Mouse (Mus musculus) mouse embryonic stem cell (cell line): Measurements from ENCODE around the gene Lpcat1.

Source experiments
- in situ Hi-C, 2 experiments: fragments of 300-500 bp; cut with MboI; formaldehyde crosslinking; loops; 1 replicate in 1 of 2; 3 replicates in 1 of 2; pipeline ENCODE4 v1.14.3; 2019 to 2020; ENCODE audit warnings: low sequenced_read_pairs in 2 of 2, low pct_unique_long_range_greater_than_20kb in 1 of 2, mixed read lengths in 1 of 2; ENCODE audit not compliant: unreplicated experiment in 1 of 2

The Lpcat1 gene

GRCm38 (mm10) chr13:73443093-73443821 is 23.7 kb upstream of the Lpcat1 start:
- in situ Hi-C loops: no loop called here

GRCm38 (mm10) chr13:73445087-73445486 is 21.9 kb upstream of the Lpcat1 start:
- in situ Hi-C loops: no loop called here

- in situ Hi-C loops: no loop called here
Measured at GRCm38 (mm10) chr13:73446076-73446475, 20.9 kb upstream of the Lpcat1 start.

GRCm38 (mm10) chr13:73446494-73446893 is 20.5 kb upstream of the Lpcat1 start:
- in situ Hi-C loops: no loop called here

- in situ Hi-C loops: no loop called here
Measured at GRCm38 (mm10) chr13:73446943-73447342, 20.1 kb upstream of the Lpcat1 start.

GRCm38 (mm10) chr13:73447478-73447877 is 19.5 kb upstream of the Lpcat1 start:
- in situ Hi-C loops: no loop called here

GRCm38 (mm10) chr13:73448201-73448600 is 18.8 kb upstream of the Lpcat1 start:
- in situ Hi-C loops: no loop called here

- in situ Hi-C loops: no loop called here
Measured at GRCm38 (mm10) chr13:73448723-73449122, 18.3 kb upstream of the Lpcat1 start.

GRCm38 (mm10) chr13:73453503-73454217 is 13.3 kb upstream of the Lpcat1 start:
- in situ Hi-C loops: no loop called here

GRCm38 (mm10) chr13:73455328-73455727 is 11.7 kb upstream of the Lpcat1 start:
- in situ Hi-C loops: no loop called here

GRCm38 (mm10) chr13:73457301-73457700 is 9.7 kb upstream of the Lpcat1 start:
- in situ Hi-C loops: no loop called here

- in situ Hi-C loops: no loop called here
Measured at GRCm38 (mm10) chr13:73457741-73458140, 9.3 kb upstream of the Lpcat1 start.

- in situ Hi-C loops: no loop called here
Measured at GRCm38 (mm10) chr13:73458719-73459118, 8.3 kb upstream of the Lpcat1 start.

GRCm38 (mm10) chr13:73459189-73459850 is 7.7 kb upstream of the Lpcat1 start:
- in situ Hi-C loops: no loop called here

- in situ Hi-C loops: no loop called here
Measured at GRCm38 (mm10) chr13:73461551-73461950, 5.4 kb upstream of the Lpcat1 start.

- in situ Hi-C loops: no loop called here
Measured at GRCm38 (mm10) chr13:73465156-73465555, 1.8 kb upstream of the Lpcat1 start.

- in situ Hi-C loops: no loop called here
Measured at GRCm38 (mm10) chr13:73466411-73466810, 586 bp upstream of the Lpcat1 start.

GRCm38 (mm10) chr13:73467421-73468237 is 632 bp downstream of the Lpcat1 start:
- in situ Hi-C loops: no loop called here

- in situ Hi-C loops: no loop called here
Measured at GRCm38 (mm10) chr13:73468834-73469233, 1.8 kb downstream of the Lpcat1 start.
